Mouse (Mus musculus) cortical plate, adult 2 months (tissue): Measurements from ENCODE around the gene Cygb. TPM values are rescaled to one million over a fixed set of nuclear protein-coding genes. Genes with fewer than 3 reads are reported as not detected.

Experiments used
- H3K27ac ChIP-seq: fragments of 200-500 bp; 2 replicates; pipeline ENCODE4 v1.5.1; 2012; ENCODE audit warnings: low read length, control low read depth, inconsistent platforms; ENCODE audit not compliant: insufficient read depth
- H3K4me1 ChIP-seq: fragments of 200-500 bp; 2 replicates; pipeline ENCODE4 v1.6.1; 2011; ENCODE audit warnings: low read length; ENCODE audit not compliant: control insufficient read depth, insufficient read depth
- H3K4me3 ChIP-seq: fragments of 200-500 bp; 2 replicates; pipeline ENCODE4 v1.5.1; 2011; ENCODE audit warnings: mild to moderate bottlenecking, low read length, control low read depth; ENCODE audit not compliant: insufficient read depth
- CTCF ChIP-seq: fragments of 200-500 bp; IDR thresholded peaks from 2 replicates; pipeline ENCODE4 v1.5.1; 2011; ENCODE audit warnings: mild to moderate bottlenecking, control low read depth, low read length; ENCODE audit not compliant: insufficient read depth; ENCODE audit errors: extremely low read depth
- POLR2A ChIP-seq: fragments of 200-500 bp; IDR thresholded peaks from 2 replicates; pipeline ENCODE4 v1.6.1; 2011; ENCODE audit warnings: mild to moderate bottlenecking, low read length, control low read depth; ENCODE audit not compliant: insufficient read depth; ENCODE audit errors: extremely low read depth
- polyA plus RNA-seq: library from polyadenylated mRNA; depleted of rRNA; stranded (reverse); fragments of >200 nt; gene quantifications from 2 replicates; pipeline ENCODE4 v1.2.3, GENCODE M21; 2012

The Cygb gene
- polyA plus RNA-seq, 1 experiment: 49.8 TPM

DNA sequence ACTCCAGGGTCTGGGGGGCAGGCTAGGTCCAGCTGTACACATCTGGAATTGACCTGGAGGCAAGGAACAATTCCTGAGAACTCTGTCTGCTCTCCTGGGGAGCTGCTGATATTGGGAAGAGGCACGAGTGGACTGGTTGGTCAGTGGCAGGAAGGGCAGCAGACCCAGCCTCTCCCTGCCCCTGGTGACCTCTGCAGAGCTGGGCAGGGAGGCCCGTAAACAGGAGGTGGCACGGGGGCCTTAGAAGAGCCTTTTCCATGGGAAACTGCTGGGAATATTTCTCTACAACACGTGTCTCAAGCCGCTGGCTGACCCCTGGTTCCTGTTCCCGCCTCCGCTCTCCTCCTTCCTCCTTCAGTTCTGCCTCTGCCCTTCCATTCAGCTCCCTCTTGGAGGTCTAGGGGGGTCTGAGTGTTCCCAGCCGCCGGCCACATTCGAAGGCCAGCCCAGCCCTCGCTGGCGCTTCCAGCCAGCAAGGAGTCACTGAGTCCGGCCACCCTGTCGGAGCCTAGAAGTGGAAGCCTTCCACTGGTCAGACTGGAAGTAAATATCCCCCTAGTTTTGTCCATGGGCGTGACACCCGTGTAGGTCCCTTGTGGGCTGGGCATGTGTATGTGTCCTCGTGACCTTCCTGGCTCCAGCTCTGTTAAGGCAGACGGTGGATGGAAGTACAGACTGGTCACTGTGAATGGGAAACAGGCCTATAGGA lies 5.7 kb downstream of the Cygb start:
- H3K27ac ChIP-seq: no peak overlapping the region
- H3K4me3 ChIP-seq: no peak overlapping the region
- H3K4me1 ChIP-seq: peaks cover 2% of the 10 kb centered on the region; the same call in 1 of the 2 replicates
- TF ChIP-seq CTCF (no peak), POLR2A (no peak)

DNA sequence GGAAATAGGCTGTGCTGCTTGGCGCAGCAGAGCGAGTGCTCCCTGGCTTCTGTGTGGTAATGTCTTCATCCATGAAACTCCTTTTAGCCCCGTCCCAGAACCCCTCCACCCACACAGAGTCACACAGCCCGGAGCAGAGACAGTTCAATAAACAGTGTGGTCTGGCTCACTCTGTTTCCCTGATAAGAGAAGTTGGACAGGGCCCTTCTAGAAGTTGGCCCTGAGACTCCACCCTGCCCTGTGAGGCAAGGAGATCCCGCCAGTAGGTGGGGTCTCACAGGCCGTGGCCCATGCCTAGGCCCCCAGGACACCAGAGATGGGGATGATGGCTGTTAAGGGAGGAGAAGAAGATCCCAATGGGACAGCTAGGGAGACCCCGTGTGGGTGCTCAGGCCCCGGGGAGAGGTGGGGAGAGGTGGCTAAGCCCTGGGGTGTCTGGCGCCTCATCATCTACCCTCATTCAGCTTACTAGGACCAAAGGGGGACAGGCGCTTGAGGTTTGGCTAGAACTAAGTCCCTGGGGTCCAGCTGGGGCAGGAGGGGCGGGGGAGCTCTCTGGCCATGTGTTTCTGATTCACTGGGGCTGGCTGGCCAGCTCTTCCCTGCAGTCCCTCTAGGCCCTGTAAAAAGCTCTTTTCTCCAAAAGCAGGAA lies 6.6 kb downstream of the Cygb start:
- Histone ChIP-seq H3K4me1 (peaks cover 2% of the 10 kb centered on the region; the same call in 1 of the 2 replicates), H3K27ac (no peak overlapping the region), H3K4me3 (no peak overlapping the region)
- TF ChIP-seq CTCF (no peak), POLR2A (no peak)

DNA sequence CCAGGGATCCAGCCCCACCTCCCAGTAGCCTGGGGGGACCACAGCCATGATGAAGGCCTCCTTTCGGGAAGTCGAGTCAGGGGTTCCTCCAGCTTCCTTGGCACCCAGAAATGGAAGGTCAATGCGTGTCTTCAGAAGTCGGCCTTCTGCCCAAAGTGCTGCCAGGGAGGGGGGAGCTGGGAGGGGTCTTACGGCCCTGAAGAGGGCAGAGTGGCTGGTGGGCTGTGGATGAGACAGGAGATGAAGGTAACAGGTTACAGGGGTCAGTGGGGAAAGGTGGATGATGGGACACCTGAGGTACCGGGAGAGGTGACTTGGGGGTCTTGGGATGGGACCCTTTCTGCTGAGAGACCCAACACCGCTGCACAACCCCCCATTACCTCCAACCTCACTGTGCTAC lies 7.3 kb downstream of the Cygb start:
- Histone ChIP-seq H3K4me3 (no peak overlapping the region), H3K27ac (no peak overlapping the region), H3K4me1 (peaks cover 2% of the 10 kb centered on the region; the same call in 1 of the 2 replicates)
- no peak for TF ChIP-seq POLR2A
- no peak for TF ChIP-seq CTCF

DNA sequence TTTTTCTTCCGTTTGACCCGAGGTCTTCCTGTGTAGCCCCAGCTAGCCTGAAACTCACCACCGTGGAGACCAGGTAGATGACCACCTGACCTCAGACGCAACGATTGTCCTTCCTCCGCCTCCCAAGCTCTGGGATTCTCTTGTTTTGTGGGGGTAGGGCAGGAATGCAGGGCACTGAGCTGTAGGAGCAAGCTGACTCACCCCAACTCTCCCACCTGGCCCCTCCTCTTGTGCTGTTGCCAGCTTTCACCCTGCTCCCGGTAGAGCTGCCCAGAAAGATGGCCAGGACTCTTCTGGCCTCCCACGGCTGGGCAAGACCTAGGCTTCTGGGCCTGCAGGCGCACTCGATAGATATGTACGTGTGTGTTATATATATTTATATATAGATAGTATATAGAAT lies 8.0 kb downstream of the Cygb start:
- no peak overlapping the region for H3K4me3 ChIP-seq
- no peak overlapping the region for H3K27ac ChIP-seq
- TF ChIP-seq CTCF (no peak), POLR2A (no peak)
- H3K4me1 ChIP-seq: peaks cover under 1% of the 10 kb centered on the region; the same call in 1 of the 2 replicates

DNA sequence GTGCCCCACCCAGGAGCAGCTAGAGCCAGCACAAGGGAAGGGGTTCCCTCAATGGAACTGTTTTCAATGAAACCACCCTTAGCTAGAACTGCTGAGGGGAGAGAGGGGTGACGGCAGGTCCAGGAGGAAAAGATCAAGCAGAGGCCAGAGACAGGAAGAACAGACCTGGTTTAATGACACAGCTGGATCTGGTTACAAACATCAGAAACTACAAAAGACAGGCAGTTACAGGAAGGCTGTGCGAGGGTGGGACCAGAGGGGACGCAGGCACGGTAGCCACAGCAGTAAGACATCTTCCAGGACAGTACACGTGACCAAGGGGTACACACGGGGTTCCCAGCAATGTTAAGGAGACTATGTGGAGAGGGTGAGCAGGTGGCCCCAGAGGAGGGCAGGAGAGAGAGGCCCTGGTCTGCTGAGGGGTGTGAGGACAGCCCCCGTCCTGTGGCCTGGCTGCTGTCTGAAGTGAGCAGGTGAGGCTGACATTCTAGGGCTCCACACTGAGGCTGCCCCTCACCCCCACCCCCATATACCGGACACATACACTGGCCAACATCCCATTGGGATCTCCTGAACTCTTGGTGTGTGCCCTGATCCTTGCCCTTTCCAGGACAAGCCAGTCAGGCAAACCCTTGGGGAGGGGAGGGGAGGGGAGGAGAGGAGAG lies 8.5 kb downstream of the Cygb start:
- H3K27ac ChIP-seq: no peak overlapping the region
- TF ChIP-seq CTCF: no peak
- TF ChIP-seq POLR2A: no peak
- H3K4me1 ChIP-seq: no peaks in the 10 kb centered on the region
- H3K4me3 ChIP-seq: no peak overlapping the region

DNA sequence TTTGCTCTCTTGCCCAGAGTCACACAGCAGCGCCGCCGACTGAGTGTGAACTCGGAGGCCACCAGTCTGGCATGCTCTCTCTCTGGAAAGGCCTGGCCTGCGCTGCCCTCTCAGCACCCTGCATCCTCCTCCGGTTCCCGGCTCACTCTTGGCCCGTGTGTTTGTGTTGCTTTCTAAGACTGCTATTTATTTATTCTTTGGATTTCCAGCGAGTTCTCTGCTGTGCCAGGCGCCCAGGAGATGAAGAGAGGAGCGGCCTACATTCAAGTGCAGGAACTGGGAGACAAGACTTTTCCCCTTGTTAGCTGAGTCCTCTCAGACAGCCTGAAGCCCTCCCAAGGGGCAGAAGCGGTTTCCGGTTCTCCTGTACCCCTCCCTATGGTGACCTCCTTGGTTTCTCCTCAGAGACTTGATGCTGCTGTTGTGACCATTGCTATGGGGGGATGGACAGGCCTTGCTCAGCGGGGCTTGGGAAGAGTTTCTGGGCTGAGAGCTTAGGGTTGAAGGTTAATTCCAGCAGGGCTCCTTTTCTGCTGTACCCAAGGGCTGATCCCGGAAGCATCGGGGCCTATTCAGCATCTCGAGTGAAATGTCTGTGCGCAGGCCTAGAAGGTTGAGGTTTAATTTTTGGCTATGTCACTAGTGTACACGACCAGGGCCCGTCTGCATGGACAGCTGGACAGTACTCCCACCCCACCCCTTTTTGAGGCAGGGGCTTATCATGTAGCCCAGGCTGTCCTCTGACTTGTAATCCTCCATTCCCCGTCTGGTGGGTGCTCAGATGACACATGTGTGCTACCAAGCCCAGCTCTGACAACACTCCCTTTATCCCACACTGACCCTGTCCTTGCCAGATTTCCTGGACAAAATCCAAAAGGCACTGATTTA lies 9.6 kb downstream of the Cygb start:
- TF ChIP-seq POLR2A: no peak
- TF ChIP-seq CTCF: no peak
- no peak overlapping the region for H3K4me3 ChIP-seq
- no peaks in the 10 kb centered on the region for H3K4me1 ChIP-seq
- H3K27ac ChIP-seq: no peak overlapping the region

DNA sequence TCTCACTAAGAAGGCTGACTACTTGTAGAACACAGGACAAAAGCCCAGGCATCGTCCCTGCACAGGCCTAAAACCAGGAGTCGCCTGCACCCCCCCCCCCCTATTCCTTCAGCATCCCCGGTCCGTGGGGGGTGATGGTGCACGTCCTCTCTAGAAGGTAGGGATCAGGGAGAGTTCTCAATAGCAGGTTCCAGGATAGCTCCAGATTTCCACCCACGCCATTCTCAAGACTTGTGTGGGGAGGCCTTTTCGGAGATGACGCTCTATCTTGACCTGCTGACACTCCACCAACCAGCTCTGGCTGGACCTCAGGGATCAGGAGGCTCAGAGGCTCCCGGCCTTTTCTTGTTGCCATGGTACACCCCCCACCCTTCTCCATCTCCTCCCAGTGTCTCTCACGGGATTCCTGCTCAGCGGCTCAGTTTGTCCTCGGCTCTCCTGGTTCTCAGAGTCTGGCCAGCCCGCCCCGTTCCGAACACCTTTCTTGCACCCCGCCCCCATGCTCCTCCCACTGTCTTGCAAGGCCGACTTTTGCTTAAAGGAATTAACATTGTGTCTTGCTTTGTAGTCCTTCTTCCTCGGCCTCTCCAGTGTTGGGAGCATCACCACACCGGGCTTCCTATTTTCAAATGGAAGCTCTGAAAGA lies 10.4 kb downstream of the Cygb start:
- no peak overlapping the region for H3K4me3 ChIP-seq
- H3K4me1 ChIP-seq: no peaks in the 10 kb centered on the region
- no peak overlapping the region for H3K27ac ChIP-seq
- TF ChIP-seq CTCF: no peak
- TF ChIP-seq POLR2A: no peak

DNA sequence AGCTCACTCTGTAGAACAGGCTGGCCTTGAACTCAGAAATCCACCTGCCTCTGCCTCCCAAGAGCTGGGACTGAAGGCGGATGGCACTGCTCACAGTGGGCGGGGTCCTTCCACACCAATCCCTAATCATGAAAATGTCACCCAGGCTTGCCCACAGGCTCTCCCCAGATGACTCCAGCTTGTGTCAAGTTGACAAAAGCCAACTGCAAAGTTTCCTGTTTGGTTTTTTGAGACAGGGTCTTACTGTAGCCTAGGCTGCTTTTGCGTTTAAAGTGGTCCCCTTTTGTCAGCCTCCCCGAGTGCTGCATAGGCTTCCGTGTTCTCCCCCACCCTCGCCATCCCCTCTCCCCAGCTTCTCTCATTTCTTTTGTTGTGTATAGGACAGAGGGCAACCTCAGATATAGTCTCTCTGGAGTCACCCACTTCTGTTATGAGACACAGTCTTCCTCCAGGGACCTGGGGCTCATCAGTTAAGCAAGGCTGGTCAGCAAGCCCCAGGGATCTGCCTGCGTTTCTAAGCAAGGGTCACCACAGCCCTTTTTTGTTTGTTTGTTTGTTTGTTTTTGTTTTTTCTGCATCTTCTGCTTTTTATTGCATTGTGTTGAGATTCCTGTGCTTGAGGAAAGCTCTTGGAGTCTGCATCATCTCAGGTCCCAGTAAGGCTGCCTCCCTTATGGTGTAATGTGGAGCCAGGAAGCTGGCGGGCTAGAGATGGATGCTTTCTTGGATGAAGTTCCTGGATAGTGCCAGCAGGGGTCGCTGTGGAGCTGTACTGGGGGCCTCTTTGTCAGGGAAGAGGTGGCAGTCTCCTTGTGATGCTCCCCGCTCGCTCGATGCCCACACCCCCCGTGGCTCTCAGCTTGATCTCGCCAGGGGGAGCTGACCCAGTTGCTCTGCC lies 11.2 kb downstream of the Cygb start:
- no peaks in the 10 kb centered on the region for H3K4me1 ChIP-seq
- no peak overlapping the region for H3K27ac ChIP-seq
- TF ChIP-seq CTCF: peak; percentile 94
- TF ChIP-seq POLR2A: no peak
- H3K4me3 ChIP-seq: no peak overlapping the region
